Mouse (Mus musculus): ENCODE measurements around the gene Rel. TPM values are rescaled to one million over a fixed set of nuclear protein-coding genes. Genes with fewer than 3 reads are reported as not detected.

Rel gene
- polyA plus RNA-seq, 1 experiment from 2014 or later = 1.3 TPM

DNA sequence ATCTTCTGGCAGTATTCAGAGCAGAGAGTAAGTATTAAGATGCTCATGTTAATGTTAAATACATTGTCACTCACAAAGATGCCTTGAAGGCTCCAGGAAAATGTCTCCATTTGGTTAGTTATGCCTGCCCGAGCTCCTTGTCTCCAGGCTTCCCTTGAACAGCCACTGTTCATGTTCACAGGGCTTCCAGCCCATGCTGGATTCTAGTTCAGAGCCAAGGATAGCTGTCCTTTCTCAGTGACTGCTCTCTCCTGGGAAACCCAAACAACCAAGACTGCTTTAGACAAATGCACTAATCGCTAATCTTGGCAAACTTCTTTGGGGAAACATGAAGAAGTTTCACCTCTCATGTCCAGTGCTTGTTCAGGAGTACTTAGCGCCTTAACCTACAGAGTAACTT is 58.5 kb downstream of the Rel start:
- H3K9me3 ChIP-seq = no peaks in the 10 kb centered on the region
- H3K4me3 ChIP-seq (replicated peaks) = no peak overlapping the region
- 90% methylated on average over 3 of the region's 3 CpGs for WGBS
- H3K36me3 ChIP-seq = peaks cover 22% of the 10 kb centered on the region
- no peak overlapping the region for H3K9ac ChIP-seq
- H3K4me2 ChIP-seq = no peak overlapping the region
- H3K27ac ChIP-seq = no peak overlapping the region
- H3K27me3 ChIP-seq (replicated peaks) = no peaks in the 10 kb centered on the region
- ATAC-seq (ENCODE audit: insufficient read depth, low FRiP score, low read depth) = no peak
- no peaks in the 10 kb centered on the region for H3K4me1 ChIP-seq

GRCm38 (mm10) chr11:23704604-23705294 is 66.0 kb downstream of the Rel start:
- Histone ChIP-seq H3K4me1 (no peaks in the 10 kb centered on the region), H3K36me3 (peaks cover 5% of the 10 kb centered on the region), H3K27me3 (replicated peaks) (no peaks in the 10 kb centered on the region), H3K9me3 (no peaks in the 10 kb centered on the region), H3K4me3 (replicated peaks) (no peak overlapping the region), H3K9ac (no peak overlapping the region), H3K27ac (no peak overlapping the region), H3K4me2 (no peak overlapping the region)
- ATAC-seq (ENCODE audit: insufficient read depth, low FRiP score, low read depth) = no peak
- WGBS = 85% methylated on average over 7 of the region's 7 CpGs

- no peaks in the 10 kb centered on the region for H3K9me3 ChIP-seq
- H3K9ac ChIP-seq = no peak overlapping the region
- H3K4me3 ChIP-seq (replicated peaks) = no peak overlapping the region
- no peaks in the 10 kb centered on the region for H3K27me3 ChIP-seq (replicated peaks)
- 82% methylated on average over 3 of the region's 3 CpGs for WGBS
- H3K36me3 ChIP-seq = no peaks in the 10 kb centered on the region
- no peak for ATAC-seq (ENCODE audit: insufficient read depth, low FRiP score, low read depth)
- H3K27ac ChIP-seq = no peak overlapping the region
- no peak overlapping the region for H3K4me2 ChIP-seq
- H3K4me1 ChIP-seq = no peaks in the 10 kb centered on the region
These were observed 68.9 kb downstream of the Rel start for GRCm38 (mm10) chr11:23701831-23702230.

- Histone ChIP-seq H3K27me3 (replicated peaks) (no peaks in the 10 kb centered on the region), H3K36me3 (no peaks in the 10 kb centered on the region), H3K9me3 (no peaks in the 10 kb centered on the region), H3K9ac (no peak overlapping the region), H3K27ac (no peak overlapping the region), H3K4me3 (replicated peaks) (no peak overlapping the region), H3K4me2 (no peak overlapping the region), H3K4me1 (no peaks in the 10 kb centered on the region)
- no peak for ATAC-seq (ENCODE audit: insufficient read depth, low FRiP score, low read depth)
- WGBS = 63% methylated on average over 3 of the region's 3 CpGs
These were observed 71.2 kb downstream of the Rel start for GRCm38 (mm10) chr11:23699414-23700095.

- no peak overlapping the region for H3K4me2 ChIP-seq
- H3K9ac ChIP-seq = no peak overlapping the region
- ATAC-seq (ENCODE audit: insufficient read depth, low FRiP score, low read depth) = no peak
- H3K36me3 ChIP-seq = no peaks in the 10 kb centered on the region
- H3K27me3 ChIP-seq (replicated peaks) = no peaks in the 10 kb centered on the region
- H3K4me3 ChIP-seq (replicated peaks) = no peak overlapping the region
- H3K9me3 ChIP-seq = no peaks in the 10 kb centered on the region
- H3K27ac ChIP-seq = no peak overlapping the region
- 74% methylated on average over 2 of the region's 2 CpGs for WGBS
- no peaks in the 10 kb centered on the region for H3K4me1 ChIP-seq
These were observed 72.2 kb downstream of the Rel start for GRCm38 (mm10) chr11:23698526-23698925.

GRCm38 (mm10) chr11:23695847-23696246 is 74.9 kb downstream of the Rel start:
- no peaks in the 10 kb centered on the region for H3K9me3 ChIP-seq
- H3K4me2 ChIP-seq = no peak overlapping the region
- H3K4me3 ChIP-seq (replicated peaks) = no peak overlapping the region
- H3K36me3 ChIP-seq = no peaks in the 10 kb centered on the region
- H3K27ac ChIP-seq = no peak overlapping the region
- H3K9ac ChIP-seq = no peak overlapping the region
- no peak for ATAC-seq (ENCODE audit: insufficient read depth, low FRiP score, low read depth)
- no peaks in the 10 kb centered on the region for H3K27me3 ChIP-seq (replicated peaks)
- no peaks in the 10 kb centered on the region for H3K4me1 ChIP-seq

GRCm38 (mm10) chr11:23693286-23693685 is 77.5 kb downstream of the Rel start:
- H3K4me3 ChIP-seq (replicated peaks) = no peak overlapping the region
- H3K4me2 ChIP-seq = no peak overlapping the region
- H3K27ac ChIP-seq = no peak overlapping the region

DNA sequence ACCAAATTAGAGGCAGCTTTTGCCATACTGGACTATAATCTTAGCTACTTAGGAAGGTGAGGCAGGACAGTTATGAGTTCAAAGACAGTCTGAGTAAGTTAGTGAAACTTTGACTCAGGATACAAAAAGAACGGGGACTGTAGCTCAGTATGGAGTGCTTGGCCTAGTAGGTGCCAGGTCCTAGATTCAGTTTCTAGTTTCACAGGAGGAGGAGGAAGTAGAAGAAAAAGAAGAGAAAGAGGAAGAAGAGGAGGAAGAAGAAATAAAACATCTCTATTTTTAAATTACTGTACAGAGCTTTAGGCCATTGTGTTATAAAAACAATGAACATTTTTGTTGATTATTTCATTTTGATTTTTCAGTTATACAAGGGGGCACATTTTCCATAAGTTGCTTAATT is 82.7 kb downstream of the Rel start:
- WGBS = 94% methylated on average over 1 of the region's 1 CpGs
- H3K27ac ChIP-seq = no peak overlapping the region
- no peaks in the 10 kb centered on the region for H3K27me3 ChIP-seq (replicated peaks)
- ATAC-seq (ENCODE audit: insufficient read depth, low FRiP score, low read depth) = no peak
- H3K9me3 ChIP-seq = no peaks in the 10 kb centered on the region
- H3K4me3 ChIP-seq (replicated peaks) = no peak overlapping the region
- H3K36me3 ChIP-seq = no peaks in the 10 kb centered on the region
- H3K4me2 ChIP-seq = no peak overlapping the region
- H3K9ac ChIP-seq = no peak overlapping the region
- no peaks in the 10 kb centered on the region for H3K4me1 ChIP-seq

More at GRCm38 (mm10) chr11:23693286-23693685, 77.5 kb downstream of the Rel start:
- Histone ChIP-seq H3K9ac (no peak overlapping the region), H3K4me1 (no peaks in the 10 kb centered on the region), H3K9me3 (no peaks in the 10 kb centered on the region), H3K36me3 (no peaks in the 10 kb centered on the region), H3K27me3 (replicated peaks) (no peaks in the 10 kb centered on the region)
- 87% methylated on average over 2 of the region's 2 CpGs for WGBS
- ATAC-seq (ENCODE audit: insufficient read depth, low FRiP score, low read depth) = no peak

Other genes with a start within 250 kb of the Rel start
- not detected in 2 replicates for gene 1700093K21Rik, start 249.8 kb downstream of the Rel start, polyA plus RNA-seq (2015; fragmentation: Nextera tagmentation; extraction: Ambion mirVana)
- gene 0610010F05Rik, start 137.3 kb downstream of the Rel start, polyA plus RNA-seq (2015; fragmentation: Nextera tagmentation; extraction: Ambion mirVana) = 25.5 and 28.6 TPM in 2 replicates
- gene Pus10, start 105.3 kb downstream of the Rel start, polyA plus RNA-seq (2015; fragmentation: Nextera tagmentation; extraction: Ambion mirVana) = 20.1 and 21.3 TPM in 2 replicates
- gene Pex13, start 105.0 kb downstream of the Rel start, polyA plus RNA-seq (2015; fragmentation: Nextera tagmentation; extraction: Ambion mirVana) = 25.6 and 31.9 TPM in 2 replicates
- gene Papolg, start 124.3 kb upstream of the Rel start, polyA plus RNA-seq (2015; fragmentation: Nextera tagmentation; extraction: Ambion mirVana) = 11.3 and 12.7 TPM in 2 replicates

All from stomach, embryonic 15.5 days (tissue).